Mouse (Mus musculus): ENCODE results near the gene Mrps9.
"Not testable (repeated sequence)": the region's sequence is repeated elsewhere in the genome, so short reads cannot be mapped to it uniquely, and the experiment has no call there.

Gene Mrps9

DNA sequence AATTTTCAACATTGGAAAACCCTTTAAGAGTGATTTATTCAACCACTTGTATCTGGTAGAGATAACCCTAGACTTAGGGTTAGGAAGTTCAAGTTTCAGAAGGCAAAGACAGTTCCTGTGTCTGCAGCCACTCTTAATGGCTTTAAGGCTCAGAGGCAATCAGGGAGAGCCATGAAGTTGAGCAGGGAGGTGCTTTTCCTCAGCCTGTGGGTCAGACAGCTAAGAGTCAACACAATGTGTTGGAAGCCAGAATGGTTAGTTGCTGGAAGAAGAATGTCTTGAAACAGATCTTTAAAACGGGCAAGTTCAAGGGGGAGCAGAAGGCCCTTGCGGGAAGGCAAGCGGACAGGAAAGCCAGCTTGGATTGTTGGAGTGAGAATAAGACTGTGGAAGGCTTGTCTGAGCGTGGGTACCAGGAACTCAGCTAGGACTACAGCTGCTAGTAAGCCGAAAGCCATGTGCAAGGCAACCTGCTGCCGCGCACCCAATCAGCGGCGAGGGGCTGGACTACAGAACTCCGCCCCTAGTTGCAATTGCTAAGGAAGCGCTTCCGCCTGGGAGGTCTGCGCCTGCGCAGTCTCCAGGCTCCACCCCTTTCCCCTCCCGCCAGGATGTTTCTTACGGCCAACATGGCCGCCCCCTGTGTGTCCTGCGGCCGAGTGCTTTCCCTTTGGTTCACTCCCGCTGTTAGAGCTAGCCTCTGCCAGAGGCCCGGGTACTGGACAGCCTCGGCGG is at the start of gene Mrps9:
Mrps9 (plus strand) TSS at position 571 of the 735 bp plus-strand sequence.
- DNase-seq (ENCODE audit: low read depth in 1 of 2, low spot score in 2 of 2) = peak; percentile 91 to 98

DNA sequence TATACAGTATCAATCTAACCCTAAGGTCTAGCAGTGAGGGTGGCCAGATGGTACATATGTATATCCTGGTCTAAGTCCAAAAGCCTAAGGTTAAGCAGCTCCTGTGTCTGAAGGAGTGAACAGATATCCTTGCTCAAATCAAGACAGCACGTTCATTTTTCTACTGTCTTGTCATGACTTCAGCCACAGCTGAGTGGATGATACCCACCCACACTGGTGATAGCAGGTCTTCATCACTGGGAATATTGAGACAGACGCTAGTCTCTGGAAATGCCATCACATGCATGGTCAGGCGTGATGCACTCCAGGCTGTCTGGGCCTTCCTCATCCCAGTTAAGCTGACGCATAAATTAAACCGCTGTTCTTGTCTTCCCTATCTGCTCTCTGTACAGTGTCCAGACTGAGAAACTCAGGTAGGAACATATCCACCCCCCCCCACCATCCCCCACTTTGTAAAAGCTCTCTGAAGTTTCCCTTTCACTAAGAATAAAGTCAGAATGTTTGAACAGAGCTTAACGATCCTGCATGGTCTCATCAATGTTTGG is 37.7 kb upstream of the Mrps9 start:
- no peak for DNase-seq (ENCODE audit: low read depth in 1 of 2, low spot score in 2 of 2)

DNA sequence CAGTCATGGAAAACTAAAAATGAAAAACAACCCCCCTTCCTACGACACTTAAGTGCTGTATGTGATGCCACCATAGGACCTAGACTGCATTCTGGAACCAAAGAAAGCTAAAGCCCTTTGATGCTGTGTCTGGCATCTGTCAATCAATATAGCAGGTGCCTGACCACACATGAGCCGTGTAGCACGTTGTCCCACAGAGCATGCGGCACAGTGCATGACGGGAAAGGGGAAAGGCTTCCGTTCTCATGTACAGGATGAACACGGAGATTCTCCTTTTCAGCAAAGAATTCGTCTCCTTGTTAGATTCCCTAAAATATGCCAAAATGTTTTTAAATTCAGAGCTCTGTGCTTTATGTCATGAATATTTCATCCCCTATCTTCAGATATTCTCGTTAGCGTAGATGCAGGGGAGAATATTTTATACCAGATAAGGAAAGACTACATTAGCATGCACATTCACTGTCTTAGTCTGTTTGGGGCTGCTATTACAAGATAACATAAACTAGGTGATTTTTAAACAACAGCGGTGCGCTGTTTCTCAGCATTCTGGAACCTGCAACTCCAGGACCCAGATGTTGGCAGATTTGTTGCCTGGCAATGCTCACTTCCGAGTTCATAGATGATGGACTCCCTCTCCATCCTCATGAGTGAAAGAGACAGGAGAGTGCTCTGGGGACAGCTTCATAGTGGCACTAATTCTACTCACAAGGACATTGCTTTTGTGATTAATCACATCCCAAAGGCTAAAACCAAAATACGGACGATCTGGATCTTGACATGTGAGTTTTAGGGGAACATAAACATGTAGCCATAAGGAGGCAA is 36.0 kb upstream of the Mrps9 start:
- DNase-seq (ENCODE audit: low read depth in 1 of 2, low spot score in 2 of 2) = no peak

DNA sequence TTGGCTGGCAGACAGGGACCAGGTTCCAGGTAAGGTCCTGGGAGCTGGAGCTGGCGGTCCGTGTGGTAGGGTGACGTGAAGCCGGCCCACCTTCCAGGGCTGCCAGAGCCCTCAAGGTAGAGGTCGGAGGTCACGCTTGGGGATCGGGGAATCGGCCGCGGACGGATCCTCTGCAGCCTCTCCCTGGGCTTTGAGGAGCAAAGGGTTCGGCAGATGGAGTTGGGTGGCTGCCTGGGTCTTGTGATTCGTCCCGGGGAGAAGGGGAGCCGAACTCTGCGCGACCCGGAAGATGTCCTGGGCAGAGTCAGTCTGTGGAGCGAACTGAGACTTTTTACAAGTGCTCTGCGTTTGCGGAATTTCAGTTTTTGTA is 350 bp downstream of the Mrps9 start:
- no peak for DNase-seq (ENCODE audit: low read depth in 1 of 2, low spot score in 2 of 2)

DNA sequence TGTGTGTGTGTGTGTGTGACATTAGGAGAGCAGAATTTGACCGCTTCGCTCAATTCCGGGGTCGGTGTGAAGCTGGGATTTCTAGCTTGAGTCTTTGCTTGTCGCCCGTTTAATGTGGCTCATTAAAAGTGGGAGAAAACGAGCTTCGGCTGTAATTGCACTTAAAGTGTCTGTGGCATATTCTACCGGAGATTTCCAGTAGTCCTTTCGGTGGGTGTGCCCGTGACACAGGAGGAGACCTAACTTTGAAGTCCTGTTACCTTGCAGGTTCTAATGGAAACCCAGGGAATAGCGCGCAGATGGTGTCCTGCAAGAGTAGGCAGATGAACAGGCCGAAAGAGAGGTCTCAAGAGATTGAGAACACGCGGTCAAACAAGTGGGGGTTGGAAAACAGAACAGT is 777 bp downstream of the Mrps9 start:
- DNase-seq (ENCODE audit: low read depth in 1 of 2, low spot score in 2 of 2) = no peak

DNA sequence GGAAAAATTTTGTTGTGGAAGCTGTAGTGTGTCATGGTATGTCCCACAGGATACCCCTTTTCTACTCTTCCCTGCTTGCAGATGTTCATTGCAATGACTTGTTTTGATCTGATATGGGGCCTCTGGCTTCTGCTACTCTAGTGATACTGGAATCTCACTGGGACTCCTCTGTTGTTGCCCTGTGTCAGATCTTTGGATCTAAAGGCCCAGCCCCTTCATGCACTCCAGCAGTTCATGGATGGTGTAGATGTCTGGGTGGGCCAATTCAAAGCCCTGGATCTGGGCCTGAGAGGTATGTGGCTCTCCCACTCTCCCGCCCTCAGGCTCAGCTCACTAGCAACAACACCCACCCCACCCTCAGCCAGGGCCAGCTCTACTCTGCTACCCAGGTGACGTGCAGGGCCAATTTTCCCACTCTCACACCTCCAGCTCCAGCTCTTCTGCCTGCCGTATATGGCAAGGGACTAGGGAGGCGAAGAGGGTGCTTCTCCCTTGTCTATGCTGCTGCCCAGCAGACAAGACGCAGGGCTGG is 13.8 kb downstream of the Mrps9 start:
- DNase-seq (ENCODE audit: low read depth in 1 of 2, low spot score in 2 of 2) = no peak

DNA sequence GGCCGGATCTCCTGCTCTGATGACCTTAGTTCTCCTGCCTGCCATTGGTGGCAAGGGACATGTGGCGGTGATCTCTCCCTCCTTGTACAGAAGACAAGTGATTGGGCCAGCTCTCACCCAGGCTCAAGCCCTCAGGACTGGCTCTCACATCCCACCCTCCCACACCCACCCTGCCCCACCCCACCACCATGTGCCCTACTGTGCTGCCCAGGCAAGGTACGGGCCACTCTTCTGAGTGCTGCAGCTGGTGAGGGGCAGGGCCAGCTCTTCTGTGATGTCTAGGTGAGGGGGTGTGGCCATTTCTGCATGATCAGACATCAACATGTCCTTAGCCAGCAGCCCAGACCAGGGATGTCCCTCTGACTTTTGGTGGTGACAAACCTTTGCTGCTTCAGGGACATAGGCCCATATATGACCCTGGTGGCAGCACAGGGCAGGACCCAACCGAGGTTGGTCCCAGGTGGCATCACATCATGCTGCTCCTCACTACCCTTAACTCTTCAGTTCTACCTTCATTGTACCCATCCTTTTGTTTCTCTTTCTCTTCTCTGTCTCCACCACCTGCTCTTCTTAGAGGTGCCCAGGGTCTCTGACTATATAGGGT is 14.4 kb downstream of the Mrps9 start:
- DNase-seq (ENCODE audit: low read depth in 1 of 2, low spot score in 2 of 2) = no peak

DNA sequence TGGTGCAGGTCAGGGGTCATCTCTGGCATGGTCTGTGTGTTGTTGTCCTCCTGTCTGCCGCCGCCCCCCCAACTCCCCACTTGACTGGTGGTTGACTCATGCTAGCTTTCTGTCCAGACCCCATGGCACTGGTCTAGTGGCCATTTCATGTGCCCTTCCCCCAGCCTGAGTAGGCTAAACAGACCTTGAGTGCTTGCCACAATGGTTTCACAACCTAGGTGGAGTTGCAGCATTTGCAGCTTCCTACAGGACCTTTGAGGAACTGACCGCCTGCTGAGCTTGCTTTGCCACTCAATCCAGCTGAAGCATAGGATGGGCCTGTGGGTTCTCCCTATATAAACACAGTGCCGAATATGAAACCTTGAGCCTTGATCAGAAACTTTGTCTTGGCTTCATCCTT is 15.0 kb downstream of the Mrps9 start:
- DNase-seq (ENCODE audit: low read depth in 1 of 2, low spot score in 2 of 2) = no peak

DNA sequence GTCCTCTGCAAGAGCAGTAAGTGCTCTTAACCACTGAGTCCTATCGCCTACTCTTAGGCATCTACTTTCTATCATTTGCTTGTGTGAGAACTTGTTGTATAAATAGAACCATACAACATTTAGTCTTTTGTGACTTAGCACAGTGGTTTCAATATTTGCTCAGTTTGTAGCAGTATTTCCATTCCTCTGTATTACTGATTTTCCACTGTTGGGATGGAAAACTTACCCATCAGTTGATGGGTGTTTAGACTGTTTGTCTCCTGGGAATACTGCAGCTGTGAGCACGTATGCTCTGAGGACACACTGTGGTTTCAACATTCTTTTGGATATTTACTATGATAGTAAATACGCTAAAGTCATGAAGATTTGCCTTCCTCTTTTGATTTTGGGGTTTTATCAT is 16.2 kb downstream of the Mrps9 start:
- DNase-seq (ENCODE audit: low read depth in 1 of 2, low spot score in 2 of 2) = no peak

DNA sequence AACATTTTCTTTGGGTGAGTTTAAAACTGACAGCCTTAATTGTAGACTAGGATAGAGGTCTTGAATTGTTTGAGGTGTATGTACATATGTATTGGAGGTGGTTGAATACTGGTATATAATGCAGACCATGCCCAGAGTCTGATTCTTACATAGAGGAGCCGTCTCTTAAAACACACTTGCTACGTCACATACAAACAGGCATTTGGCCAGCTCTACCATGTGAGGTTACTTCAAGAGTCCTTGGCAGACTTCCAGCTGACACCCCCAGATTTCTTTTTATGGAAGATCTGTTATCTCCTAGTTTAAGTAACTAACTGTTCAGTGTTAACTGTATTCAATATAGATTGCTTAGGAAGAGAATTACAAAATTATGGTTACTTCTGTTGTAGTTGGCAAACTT is 23.1 kb downstream of the Mrps9 start:
- no peak for DNase-seq (ENCODE audit: low read depth in 1 of 2, low spot score in 2 of 2)

DNA sequence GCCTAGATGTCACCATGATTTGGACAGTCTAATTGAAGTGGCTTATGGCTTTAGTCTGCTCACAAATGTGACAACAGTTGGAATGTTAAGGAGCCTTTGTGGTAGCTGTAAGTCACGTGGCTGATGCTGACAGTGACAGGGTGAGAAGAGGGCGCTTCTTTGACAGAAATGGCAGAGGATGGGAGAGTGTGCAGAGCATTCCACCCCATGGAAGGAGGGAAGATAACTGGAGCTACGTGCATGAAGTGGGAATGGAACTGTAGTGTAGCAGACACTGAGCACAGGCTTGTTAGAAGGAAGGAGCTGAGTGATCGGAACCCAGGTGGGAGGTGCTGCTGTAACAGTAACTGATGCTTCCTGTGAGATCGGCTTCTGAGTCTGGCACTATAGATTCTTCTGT is 24.2 kb downstream of the Mrps9 start:
- DNase-seq (ENCODE audit: low read depth in 1 of 2, low spot score in 2 of 2) = no peak

DNA sequence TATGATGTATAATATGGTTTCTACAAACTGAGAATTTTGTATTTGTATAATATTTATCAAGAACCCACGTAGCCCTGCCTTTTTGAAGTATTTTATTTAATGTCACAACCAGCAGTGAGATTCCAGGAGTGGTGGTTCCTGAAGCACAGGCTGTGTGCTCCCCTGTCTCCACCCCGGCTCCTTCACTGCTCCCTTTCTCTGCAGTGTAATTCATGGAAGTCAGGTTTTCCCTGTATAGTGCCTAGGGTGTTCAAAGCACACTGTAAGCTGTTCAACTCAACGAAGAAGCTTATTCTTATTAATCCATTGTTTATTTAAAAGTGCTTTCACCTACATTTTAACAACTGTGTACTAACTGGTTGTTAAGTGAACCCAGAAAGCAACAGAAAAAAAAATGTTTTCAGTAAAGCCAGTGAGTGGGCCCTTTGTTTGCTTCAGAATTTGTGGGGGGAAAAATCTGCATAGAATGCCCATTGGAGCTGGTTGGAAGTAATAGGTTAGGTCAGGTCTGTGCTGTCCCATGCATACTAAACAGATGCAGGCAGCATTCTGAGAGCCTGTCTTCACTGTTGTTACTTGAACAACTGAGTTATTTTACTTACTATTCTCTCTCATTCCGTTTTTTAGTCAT is 25.5 kb downstream of the Mrps9 start:
- no peak for DNase-seq (ENCODE audit: low read depth in 1 of 2, low spot score in 2 of 2)

DNA sequence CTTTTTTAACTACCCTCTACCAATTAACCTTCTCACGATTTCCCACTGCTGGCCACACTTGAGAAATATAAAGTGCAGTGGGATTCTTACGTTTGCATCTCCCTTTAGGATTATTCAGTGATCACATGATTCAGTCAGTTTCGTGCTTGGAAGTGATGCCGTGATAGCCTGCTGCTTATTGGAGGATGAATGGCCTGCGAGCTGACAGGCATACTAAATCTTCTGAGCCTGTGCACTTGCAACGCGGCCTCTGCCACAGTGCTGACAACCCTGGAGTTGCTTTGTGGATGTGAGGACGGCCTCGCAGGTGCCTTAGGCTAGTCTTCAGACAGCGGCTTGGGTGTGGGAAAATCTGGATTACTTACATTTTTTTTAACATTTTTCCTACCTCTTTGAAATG is 26.2 kb downstream of the Mrps9 start:
- DNase-seq (ENCODE audit: low read depth in 1 of 2, low spot score in 2 of 2) = no peak

DNA sequence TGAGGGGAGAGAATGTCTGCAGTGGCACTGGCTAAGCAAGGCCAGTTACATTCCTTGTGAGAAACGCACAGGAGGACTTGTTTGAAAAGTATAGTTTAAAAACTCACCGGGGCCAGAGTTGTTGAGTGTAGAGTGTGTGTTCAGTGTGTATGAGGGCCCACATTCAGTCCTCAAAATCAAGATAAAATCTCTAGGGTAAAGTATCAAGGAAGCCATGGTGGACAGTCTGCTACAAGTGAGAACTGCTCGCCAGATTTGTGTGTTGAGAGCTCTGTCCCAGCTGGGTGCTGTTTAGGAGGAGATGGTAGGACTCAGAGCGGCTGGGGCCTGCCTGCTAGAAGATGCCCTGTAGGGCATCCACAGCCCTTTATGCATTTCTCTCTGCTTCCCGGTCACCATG is 27.8 kb downstream of the Mrps9 start:
- DNase-seq (ENCODE audit: low read depth in 1 of 2, low spot score in 2 of 2) = no peak

DNA sequence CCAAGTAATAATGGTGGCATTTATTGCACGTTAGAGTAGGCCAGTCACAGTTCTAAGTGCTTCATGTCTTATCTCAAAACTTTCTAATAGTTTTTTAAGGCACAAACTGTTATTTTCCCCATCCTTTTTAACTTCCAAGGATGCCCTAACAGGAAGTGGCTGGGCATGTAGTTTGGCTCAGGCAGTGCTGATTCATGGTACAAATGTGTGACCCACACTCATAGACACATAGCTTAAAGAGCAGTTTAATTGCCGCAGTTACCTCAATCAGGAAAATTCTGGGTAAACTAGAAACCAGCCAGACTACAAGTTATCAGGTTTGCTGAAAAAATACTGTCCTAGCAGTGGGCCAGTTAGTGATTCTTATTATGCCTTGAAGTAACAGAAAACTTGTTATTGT is 31.2 kb downstream of the Mrps9 start:
- DNase-seq (ENCODE audit: low read depth in 1 of 2, low spot score in 2 of 2) = no peak

DNA sequence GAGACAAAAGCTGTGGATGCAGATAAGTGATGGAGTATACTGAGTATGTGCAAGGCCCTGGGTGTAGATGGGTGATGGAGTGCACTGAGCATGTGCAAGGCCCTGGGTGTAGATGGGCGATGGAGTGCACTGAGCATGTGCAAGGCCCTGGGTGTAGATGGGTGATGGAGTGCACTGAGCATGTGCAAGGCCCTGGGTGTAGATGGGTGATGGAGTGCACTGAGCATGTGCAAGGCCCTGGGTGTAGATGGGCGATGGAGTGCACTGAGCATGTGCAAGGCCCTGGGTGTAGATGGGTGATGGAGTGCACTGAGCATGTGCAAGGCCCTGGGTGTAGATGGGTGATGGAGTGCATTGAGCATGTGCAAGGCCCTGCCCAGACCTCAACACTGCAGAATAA is 32.4 kb downstream of the Mrps9 start:
- not testable (repeated sequence) for DNase-seq (ENCODE audit: low read depth in 1 of 2, low spot score in 2 of 2)

DNA sequence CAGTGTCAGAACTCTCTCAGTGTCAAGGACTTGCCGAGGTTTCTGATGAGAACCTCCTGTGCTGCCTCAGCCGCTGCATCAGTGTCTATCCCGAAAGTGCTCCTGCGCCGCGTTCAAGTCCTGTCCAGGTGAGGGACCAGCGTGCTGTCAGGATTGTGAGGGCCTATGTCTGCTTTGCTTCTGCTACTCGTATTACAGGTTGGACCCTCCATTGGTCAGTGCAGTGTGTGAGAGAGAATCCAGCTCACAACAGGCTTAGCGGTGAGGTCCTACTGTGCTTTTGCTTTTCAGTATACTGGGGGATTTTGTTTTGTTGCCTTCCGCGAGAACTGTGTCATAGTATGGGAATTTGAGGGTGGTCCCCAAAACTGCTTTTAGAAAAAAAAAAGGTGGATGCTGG is 36.8 kb downstream of the Mrps9 start:
- no peak for DNase-seq (ENCODE audit: low read depth in 1 of 2, low spot score in 2 of 2)

DNA sequence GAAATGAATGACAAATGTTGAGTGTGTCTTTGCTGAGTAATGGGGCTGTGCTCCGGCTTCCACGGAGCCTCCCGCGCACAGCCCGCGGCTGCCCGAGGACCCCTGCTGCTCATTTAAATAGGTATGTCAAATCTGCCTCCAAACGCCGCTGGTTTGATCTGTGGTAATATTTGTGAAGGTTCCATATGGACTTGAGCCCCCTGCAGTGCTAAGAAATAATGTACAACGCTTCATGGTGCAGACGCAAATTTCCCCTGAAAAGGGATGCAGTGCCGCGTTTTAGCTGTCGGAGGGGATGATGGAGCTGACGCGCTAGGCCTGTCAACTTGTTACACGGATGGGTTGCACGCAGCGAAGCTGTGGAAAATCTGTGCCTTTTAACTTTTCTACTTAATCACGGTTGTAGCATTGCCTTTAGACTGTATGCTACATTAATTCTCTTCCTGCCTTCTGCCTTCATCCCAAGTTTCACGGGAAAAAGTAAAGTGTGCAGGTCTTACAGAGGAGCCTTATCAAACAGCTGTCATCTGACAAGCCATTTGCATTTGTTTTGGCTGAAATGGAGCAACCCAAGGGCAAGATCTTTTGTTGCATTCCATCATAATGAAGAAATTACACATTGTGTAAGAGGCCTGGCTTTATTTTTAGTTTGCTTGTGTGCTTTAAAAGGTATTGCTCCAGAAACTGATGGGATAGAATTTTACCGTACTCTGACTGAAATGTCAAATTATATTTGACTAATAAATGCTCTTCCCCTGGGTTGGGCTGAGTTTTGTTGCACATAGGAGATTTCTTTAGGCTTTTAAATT is 37.7 kb downstream of the Mrps9 start:
- DNase-seq (ENCODE audit: low read depth in 1 of 2, low spot score in 2 of 2) = no peak

DNA sequence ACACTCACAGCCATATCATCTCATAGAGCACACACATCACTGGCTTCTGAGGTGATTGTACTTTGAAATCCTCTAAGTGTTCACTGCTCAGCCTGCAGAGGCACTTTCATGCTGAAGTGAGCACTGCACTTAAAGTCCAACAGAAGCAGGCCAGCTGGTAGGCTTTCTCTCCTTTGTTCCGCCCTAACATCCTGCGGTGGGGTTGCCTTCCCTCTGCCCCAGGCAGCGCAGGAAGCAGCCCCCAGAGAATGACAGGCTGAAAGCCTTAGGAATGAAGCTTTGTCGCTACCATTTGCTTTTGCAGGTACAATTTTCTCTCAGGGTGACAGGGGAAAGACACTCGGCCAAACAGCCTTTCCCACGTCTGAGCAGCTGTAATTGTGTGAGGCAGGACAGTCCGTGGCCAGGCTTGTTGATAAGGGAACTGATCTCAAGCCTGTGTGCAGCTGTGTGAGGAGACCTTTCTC is 38.4 kb downstream of the Mrps9 start:
- DNase-seq (ENCODE audit: low read depth in 1 of 2, low spot score in 2 of 2) = no peak

DNA sequence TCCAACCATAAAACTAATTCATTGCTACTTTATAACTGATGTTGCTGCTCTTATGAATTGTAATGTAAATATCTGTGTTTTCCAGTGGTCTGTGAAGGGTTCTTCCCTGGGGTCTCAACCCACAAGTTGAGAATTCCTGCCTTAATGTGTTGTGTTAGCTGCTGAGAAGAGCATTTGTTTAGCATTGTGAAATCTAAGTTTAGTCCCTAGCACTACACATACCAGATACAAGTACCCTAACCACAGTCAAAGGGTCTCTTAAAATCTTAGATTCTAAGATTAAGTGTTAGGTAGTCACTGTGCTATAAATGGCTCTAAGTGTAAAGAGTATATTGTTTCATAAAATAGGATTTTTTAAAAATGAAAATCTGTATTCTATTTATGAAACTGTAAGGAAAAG is 43.7 kb downstream of the Mrps9 start:
- no peak for DNase-seq (ENCODE audit: low read depth in 1 of 2, low spot score in 2 of 2)

All from monocyte, adult 2 months (primary cell).